Mouse (Mus musculus) E14TG2a.4 (cell line): ENCODE measurements around the gene Zfp358.

ENCODE experiments used
- CTCF ChIP-seq: conservative IDR thresholded peaks from 2 replicates; pipeline ENCODE4 v1.5.1; 2014; ENCODE audit warnings: low read length
- NANOG ChIP-seq: IDR thresholded peaks from 2 replicates; pipeline ENCODE4 v1.6.1; 2014; ENCODE audit warnings: borderline replicate concordance, low read length, mixed read lengths
- POU5F1 ChIP-seq: IDR thresholded peaks from 2 replicates; pipeline ENCODE4 v1.6.1; 2014; ENCODE audit warnings: low read length, borderline replicate concordance

DNA sequence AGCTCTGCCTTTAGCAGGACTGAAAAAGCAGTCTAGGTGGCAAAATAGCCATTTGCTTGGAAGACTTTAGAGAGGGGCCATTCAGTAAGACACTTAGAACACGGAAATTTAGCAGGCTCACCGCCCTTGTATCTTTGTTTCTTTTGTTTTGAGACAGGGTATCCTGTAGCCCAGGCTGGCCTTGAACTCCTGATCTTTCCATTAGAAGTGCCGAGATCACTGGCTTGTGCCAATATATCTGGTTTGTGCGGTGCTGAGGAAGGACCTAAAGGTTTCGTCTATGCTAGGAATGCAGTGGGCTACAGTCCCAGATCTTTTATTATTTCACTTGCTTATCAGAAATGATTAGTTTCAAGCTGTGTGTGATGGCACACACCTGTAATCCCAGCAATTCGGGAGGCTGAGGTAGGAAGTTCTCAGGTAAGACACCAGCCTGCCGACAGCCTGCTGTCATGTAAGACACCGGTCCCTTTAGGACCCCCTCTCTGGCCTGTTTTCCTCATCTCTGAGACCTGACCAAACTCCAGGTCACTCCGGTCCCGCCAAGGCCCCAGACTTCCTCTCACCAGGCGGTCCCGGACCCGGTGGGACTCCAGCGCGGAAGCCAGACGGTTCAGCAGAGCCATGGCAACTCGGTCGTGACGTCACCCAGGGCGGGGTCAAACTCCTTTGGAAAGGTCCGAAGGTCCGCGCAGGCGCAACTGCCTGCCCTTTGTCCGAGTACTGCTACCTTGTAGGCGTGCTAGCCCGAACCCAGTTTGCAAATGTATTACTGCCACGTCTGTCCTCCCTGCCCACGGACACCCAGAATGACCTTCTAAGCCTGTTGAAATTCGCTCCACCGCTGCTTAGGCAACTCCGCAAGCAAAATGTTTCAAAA is 25.7 kb upstream of the Zfp358 start, which contains the start of gene Pex11g:
- TF ChIP-seq CTCF (no peak), POU5F1 (no peak), NANOG (no peak)
